Mouse (Mus musculus): ENCODE data around the gene Trex2. TPM values are rescaled to one million over a fixed set of nuclear protein-coding genes. Genes with fewer than 3 reads are reported as not detected.

Gene Trex2
- total and polyA plus RNA-seq, 3 experiments, result not detected

DNA sequence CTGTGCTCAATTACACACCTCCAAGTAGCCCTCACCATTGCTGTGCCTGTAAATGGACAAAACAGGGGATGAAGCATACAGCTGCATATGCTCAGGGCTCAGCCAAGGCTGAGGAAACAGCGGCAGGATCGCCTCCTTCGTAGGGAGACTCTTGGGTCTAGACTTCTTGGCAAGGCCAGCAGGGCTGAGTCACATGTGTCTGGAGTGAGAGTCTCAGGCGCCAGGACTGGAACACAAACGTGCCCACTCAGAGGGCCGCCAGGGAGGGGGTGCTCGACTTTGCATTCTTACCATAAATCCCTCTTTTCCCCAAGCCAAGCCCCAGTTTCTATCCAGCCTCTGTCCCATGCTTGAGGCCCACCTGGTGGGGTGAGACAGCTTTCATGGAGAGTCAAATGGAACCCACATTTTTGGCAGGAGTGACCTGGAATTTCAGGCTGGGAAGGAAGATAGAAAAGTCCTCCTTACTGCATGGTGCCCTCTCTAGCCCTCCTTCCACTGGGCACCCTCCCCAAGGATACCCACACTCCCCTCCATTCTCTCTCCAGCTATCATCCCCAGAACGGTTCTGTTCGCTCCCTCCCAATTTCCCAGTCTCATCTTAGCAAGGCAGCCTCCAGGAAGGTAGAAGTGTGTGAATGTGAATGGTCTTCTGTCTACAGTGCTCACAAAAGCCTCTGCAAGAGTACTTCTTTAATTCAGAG is 30.5 kb upstream of the Trex2 start:
- no peaks in the 10 kb centered on the region for H3K36me3 ChIP-seq (ENCODE audit: control insufficient read depth in 1 of 2, insufficient read depth in 2 of 2, low read length in 2 of 2)
- no peak overlapping the region for H3K9ac ChIP-seq (ENCODE audit: control insufficient read depth, low read depth, low read length, poor library complexity, severe bottlenecking)
- no peaks in the 10 kb centered on the region; a peak in 1 of 4 replicates for H3K27me3 ChIP-seq (ENCODE audit: control insufficient read depth in 1 of 2, insufficient read depth in 2 of 2, low read length in 2 of 2)
- DNase-seq (ENCODE audit: low read depth, low spot score), result no peak
- H3K4me3 ChIP-seq (ENCODE audit: control insufficient read depth in 1 of 2, insufficient read depth in 1 of 2, low read depth in 2 of 2, low read length in 2 of 2), result no peak overlapping the region
- H3K27ac ChIP-seq (ENCODE audit: control insufficient read depth, low read depth, low read length), result no peak overlapping the region
- no peaks in the 10 kb centered on the region for H3K9me3 ChIP-seq (replicated peaks; ENCODE audit: insufficient read depth, low read length)
- no peaks in the 10 kb centered on the region for H3K79me2 ChIP-seq (ENCODE audit: control insufficient read depth, insufficient read depth, low read length, poor library complexity)
- TF ChIP-seq MEF2A (IDR thresholded peaks at IDR 0.05; ENCODE audit: extremely low read depth, insufficient replicate concordance, low read depth, low read length, poor library complexity, severe bottlenecking) (no peak), MXI1 (IDR thresholded peaks at IDR 0.05; ENCODE audit: low read depth, low read length) (no peak), JUND (IDR thresholded peaks at IDR 0.05; ENCODE audit: low read depth, low read length) (no peak), E2F4 (IDR thresholded peaks at IDR 0.05; ENCODE audit: borderline replicate concordance, low read depth, low read length) (no peak), CHD2 (IDR thresholded peaks at IDR 0.05; ENCODE audit: low read length) (no peak), NELFE (IDR thresholded peaks at IDR 0.05; ENCODE audit: low read depth, low read length) (no peak), ZKSCAN1 (IDR thresholded peaks at IDR 0.05; ENCODE audit: low read depth, low read length) (no peak), ELF1 (IDR thresholded peaks at IDR 0.05; ENCODE audit: low read depth, low read length) (no peak), TAL1 (IDR thresholded peaks at IDR 0.05; ENCODE audit: low read length) (no peak), GABPA (IDR thresholded peaks at IDR 0.05; ENCODE audit: low read depth, low read length) (no peak), USF1 (IDR thresholded peaks at IDR 0.05; ENCODE audit: low read depth, low read length) (no peak), EP300 (IDR thresholded peaks at IDR 0.05; ENCODE audit: low read depth in 1 of 2, low read length in 2 of 2) (no peak), TCF12 (IDR thresholded peaks at IDR 0.05; ENCODE audit: low read depth, low read length) (no peak), ZC3H11A (IDR thresholded peaks at IDR 0.05; ENCODE audit: low read depth, low read length) (no peak), SIN3A (IDR thresholded peaks at IDR 0.05; ENCODE audit: low read length) (no peak), MAFK (IDR thresholded peaks at IDR 0.05; ENCODE audit: borderline replicate concordance, low read depth, low read length) (no peak), POLR2A (IDR thresholded peaks at IDR 0.05; ENCODE audit: control insufficient read depth in 1 of 2, insufficient read depth in 1 of 2, low read depth in 1 of 2, low read length in 2 of 2, poor library complexity in 1 of 2) (no peak), MYB (IDR thresholded peaks at IDR 0.05; ENCODE audit: low read depth, low read length) (no peak), USF2 (IDR thresholded peaks at IDR 0.05; ENCODE audit: borderline replicate concordance in 1 of 2, insufficient read depth in 1 of 2, low read depth in 1 of 2, low read length in 2 of 2) (no peak), ZMIZ1 (IDR thresholded peaks at IDR 0.05; ENCODE audit: low read depth, low read length) (no peak)
- H3K4me1 ChIP-seq (ENCODE audit: control insufficient read depth in 1 of 2, insufficient read depth in 2 of 2, low read length in 2 of 2), result no peaks in the 10 kb centered on the region
